Mouse (Mus musculus): ENCODE results near the gene Gm10644.

- TF ChIP-seq EP300 (IDR thresholded peaks at IDR 0.05; ENCODE audit: insufficient read depth, low read depth, low read length) (no peak), POLR2A (IDR thresholded peaks at IDR 0.05; ENCODE audit: insufficient read depth, low read depth, low read length) (no peak)
These were observed 54.1 kb downstream of the Gm10644 start for GRCm38 (mm10) chr8:83900957-83901270.

Data from heart, adult 2 months (tissue).